ENCODE assay signal across 8 mouse cellular contexts in the genomic region with DNA sequence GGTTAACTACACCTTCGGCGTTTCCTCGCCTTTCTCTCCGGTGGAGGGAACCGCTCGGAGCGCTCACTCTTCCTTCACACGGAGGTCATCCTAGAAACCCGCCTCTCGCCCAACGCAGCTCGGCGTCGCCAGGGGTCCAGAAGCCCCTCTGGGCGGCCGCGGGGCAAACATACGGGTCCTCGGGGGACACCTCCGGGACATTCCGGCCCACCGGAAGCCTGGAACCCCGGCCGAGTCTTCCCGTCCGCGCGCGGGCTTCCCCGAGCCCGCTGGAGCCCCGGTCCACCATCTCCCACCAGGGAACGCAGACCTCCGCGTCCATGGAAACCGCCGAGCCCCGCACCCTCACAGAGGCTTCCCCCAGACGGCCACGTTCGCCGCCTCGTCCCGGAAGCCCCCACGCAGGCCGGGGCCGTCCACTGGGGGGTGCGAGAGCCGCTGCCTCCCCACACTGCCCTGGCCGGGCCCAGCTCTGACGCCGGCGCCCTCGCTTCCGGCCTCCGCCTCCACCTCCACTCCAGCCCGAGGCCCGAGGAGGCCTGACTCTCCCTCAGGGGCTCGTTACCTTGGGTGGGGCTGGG. TPM values are rescaled to one million over a fixed set of nuclear protein-coding genes. Genes with fewer than 3 reads are reported as not detected.
DNase-seq lines count a peak whose midpoint lies in the region; ATAC-seq and TF ChIP-seq lines count a peak whose summit lies in the region.

No protein-coding gene starts in this region.

- under 1% methylated on average over 59 of the region's 59 CpGs for WGBS in intestine, postnatal 0 days
- WGBS in midbrain, embryonic 15.5 days = under 1% methylated on average over 58 of the region's 59 CpGs

- no peaks in the 10 kb centered on the region for H3K4me1 ChIP-seq in intestine, postnatal 0 days (replicated peaks; ENCODE audit: control insufficient read depth, insufficient read depth, low read length)
- H3K4me1 ChIP-seq in midbrain, embryonic 15.5 days = peaks cover 16% of the 10 kb centered on the region

- peak; percentile 42 for DNase-seq in left cerebral cortex, adult 11 months (ENCODE audit: low spot score)
- no peak for DNase-seq in left cerebral cortex, postnatal 4 days
- peak; percentile 74 for DNase-seq in MN1 (ENCODE audit: low spot score)
- no peak for DNase-seq in spleen, postnatal 10 days (ENCODE audit: low spot score in 2 of 2)
- no peak for DNase-seq in gastrocnemius, postnatal 25 days

- peak overlapping the region; percentile 98 for H3K27ac ChIP-seq in intestine, postnatal 0 days (ENCODE audit: low read depth, low read length)
- H3K27ac ChIP-seq in midbrain, embryonic 15.5 days = peak overlapping the region; percentile 88

- H3K9me3 ChIP-seq in intestine, postnatal 0 days (ENCODE audit: control insufficient read depth) = no peaks in the 10 kb centered on the region
- no peaks in the 10 kb centered on the region for H3K9me3 ChIP-seq in midbrain, embryonic 15.5 days

- peak overlapping the region; percentile 95 for H3K9ac ChIP-seq in intestine, postnatal 0 days (ENCODE audit: low read depth, low read length)
- H3K9ac ChIP-seq in midbrain, embryonic 15.5 days = peak overlapping the region; percentile 91

- ATAC-seq in erythroid progenitor cell, adult 5-6 weeks (replicated peaks; ENCODE audit: low FRiP score, poor library complexity, severe bottlenecking) = peak; percentile 50
- peak; percentile 83 for ATAC-seq in intestine, postnatal 0 days
- ATAC-seq in midbrain, embryonic 15.5 days (replicated peaks) = peak; percentile 93

- H3K4me2 ChIP-seq in intestine, postnatal 0 days (replicated peaks; ENCODE audit: low read depth) = peak overlapping the region; percentile 67
- peak overlapping the region; percentile 73 for H3K4me2 ChIP-seq in midbrain, embryonic 15.5 days

- TF ChIP-seq CTCF in intestine, postnatal 0 days (IDR thresholded peaks at IDR 0.05; ENCODE audit: low read depth) = peak; percentile 48; the same call in 1 of the 2 replicates

- intact Hi-C loops in left cerebral cortex, postnatal 4 days (cut with DNase I) = loop anchor here (10.0 kb wide), 1 partner anchor 245 kb away; no protein-coding TSS in a partner anchor

- no peaks in the 10 kb centered on the region for H3K27me3 ChIP-seq in intestine, postnatal 0 days (replicated peaks; ENCODE audit: control insufficient read depth, insufficient read depth, low read length)
- no peaks in the 10 kb centered on the region for H3K27me3 ChIP-seq in midbrain, embryonic 15.5 days (replicated peaks)

- H3K4me3 ChIP-seq in intestine, postnatal 0 days (ENCODE audit: low read depth, low read length) = peak overlapping the region; percentile 81
- H3K4me3 ChIP-seq in midbrain, embryonic 15.5 days = peak overlapping the region; percentile 85

- H3K36me3 ChIP-seq in intestine, postnatal 0 days (ENCODE audit: control insufficient read depth, insufficient read depth) = peaks cover 10% of the 10 kb centered on the region
- peaks cover 2% of the 10 kb centered on the region; the same call in 1 of the 2 replicates for H3K36me3 ChIP-seq in midbrain, embryonic 15.5 days (replicated peaks)

RNA-seq across cellular contexts. Expression of a gene that starts 0.4 kb away (rescaled TPM):
- total RNA-seq in left cerebral cortex, postnatal 4 days (2021) = 10 to 100 TPM; 38.6 to 45.1 TPM
- 43.6 and 54.9 TPM in 2 replicates for total RNA-seq in erythroid progenitor cell, adult 5-6 weeks (2015; ENCODE audit: low replicate concordance)
- 31.5 and 32.0 TPM in 2 replicates for total RNA-seq in erythroid progenitor cell, adult 5-6 weeks (2017; ENCODE audit: low replicate concordance)
- polyA plus RNA-seq in intestine, postnatal 0 days (2015; fragmentation: Nextera tagmentation; extraction: Ambion mirVana) = 36.2 and 36.3 TPM in 2 replicates
- 31.9 and 32.4 TPM in 2 replicates for polyA plus RNA-seq in midbrain, embryonic 15.5 days (2015; fragmentation: Nextera tagmentation; extraction: Ambion mirVana)
- 10 to 100 TPM; 21.6 to 22.3 TPM for total RNA-seq in gastrocnemius, postnatal 25 days (2021)

RNA-seq across cellular contexts. Expression of a gene that starts 18.4 kb away (rescaled TPM):
- total RNA-seq in left cerebral cortex, postnatal 4 days (2021) = not detected
- total RNA-seq in erythroid progenitor cell, adult 5-6 weeks (2015; ENCODE audit: low replicate concordance) = not detected in 2 replicates
- not detected in 2 replicates for total RNA-seq in erythroid progenitor cell, adult 5-6 weeks (2017; ENCODE audit: low replicate concordance)
- not detected in 2 replicates for polyA plus RNA-seq in intestine, postnatal 0 days (2015; fragmentation: Nextera tagmentation; extraction: Ambion mirVana)
- 7.7 TPM in 1 of 2 replicates, not detected in the other for polyA plus RNA-seq in midbrain, embryonic 15.5 days (2015; fragmentation: Nextera tagmentation; extraction: Ambion mirVana)
- total RNA-seq in gastrocnemius, postnatal 25 days (2021) = not detected

Comparison
In these comparisons a context has a peak if more than half of its experiments do, and no peak if none do; other contexts are left out.
1. DNase-seq: peak in left cerebral cortex, adult 11 months (single experiment) and MN1 (single experiment); none in left cerebral cortex, postnatal 4 days (single experiment), spleen, postnatal 10 days (0 of 2) and gastrocnemius, postnatal 25 days (single experiment).
2. Peak in every context shown above with its lines, with median percentiles within 50 percentile points of each other: ATAC-seq.